Comparison of ENCODE assay signal across 20 mouse cellular contexts in the genomic region with DNA sequence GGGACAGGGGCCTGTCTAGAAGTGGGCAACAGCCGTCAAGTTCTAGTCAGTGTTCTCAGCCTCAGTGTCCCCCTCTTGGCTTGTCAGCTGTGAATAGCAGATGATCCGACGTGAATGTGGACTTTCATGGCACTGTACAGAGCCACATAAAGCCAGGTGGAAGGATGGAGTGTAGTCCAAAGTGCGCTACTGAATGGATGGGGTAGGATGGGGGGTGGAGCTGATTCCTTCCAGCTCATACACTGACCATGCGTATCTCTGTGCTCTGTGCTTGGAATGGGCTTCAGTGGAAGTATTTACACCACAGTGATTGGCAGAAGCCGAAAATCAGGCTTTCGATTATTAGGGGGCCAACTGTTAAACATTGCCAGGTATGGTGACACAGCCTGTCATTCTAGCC. TPM values are rescaled to one million over a fixed set of nuclear protein-coding genes. Genes with fewer than 3 reads are reported as not detected.
A peak's percentile ranks its signal among the peaks of the same experiment; 100 is the strongest.
DNase-seq lines count a peak whose midpoint lies in the region; ATAC-seq and TF ChIP-seq lines count a peak whose summit lies in the region.
"Had no signal": no experiment of that assay in that cellular context is flagged by ENCODE, and none has a peak within 500 bp of the region (broad histone marks: within the 10 kb centered on the region; RNA-seq: fewer than 3 reads in every experiment).

No protein-coding gene starts in this region.

- no peak overlapping the region for H3K4me2 ChIP-seq in limb, embryonic 12.5 days
- H3K4me2 ChIP-seq in intestine, embryonic 14.5 days (ENCODE audit: low read length) = no peak overlapping the region
- no peak overlapping the region for H3K4me2 ChIP-seq in intestine, embryonic 16.5 days (ENCODE audit: low read depth, low read length)
- H3K4me2 ChIP-seq in liver, embryonic 16.5 days (ENCODE audit: low read depth, low read length) = no peak overlapping the region
- H3K4me2 ChIP-seq in forebrain, postnatal 0 days (ENCODE audit: low read depth) = no peak overlapping the region
- H3K4me2 ChIP-seq in hindbrain, embryonic 12.5 days (replicated peaks) = no peak overlapping the region
- H3K4me2 ChIP-seq: embryonic facial prominence, embryonic 13.5 days; forebrain, embryonic 12.5 days; heart, embryonic 12.5 days had no signal

- H3K4me3 ChIP-seq in limb, embryonic 12.5 days (replicated peaks) = no peak overlapping the region
- no peak overlapping the region for H3K4me3 ChIP-seq in limb, embryonic 10.5 days
- H3K4me3 ChIP-seq in intestine, embryonic 14.5 days (ENCODE audit: low read depth, low read length) = no peak overlapping the region
- no peak overlapping the region for H3K4me3 ChIP-seq in intestine, embryonic 16.5 days (ENCODE audit: low read length)
- H3K4me3 ChIP-seq in liver, embryonic 16.5 days (ENCODE audit: low read depth, low read length) = no peak overlapping the region
- no peak overlapping the region for H3K4me3 ChIP-seq in forebrain, postnatal 0 days (ENCODE audit: low read depth, low read length)
- H3K4me3 ChIP-seq in hindbrain, embryonic 12.5 days = no peak overlapping the region
- H3K4me3 ChIP-seq: embryonic facial prominence, embryonic 13.5 days; forebrain, embryonic 12.5 days; heart, embryonic 12.5 days had no signal

- no peak overlapping the region for H3K9ac ChIP-seq in limb, embryonic 12.5 days (replicated peaks)
- no peak overlapping the region for H3K9ac ChIP-seq in intestine, embryonic 14.5 days (ENCODE audit: low read length)
- H3K9ac ChIP-seq in intestine, embryonic 16.5 days (ENCODE audit: low read depth, low read length) = no peak overlapping the region
- H3K9ac ChIP-seq in liver, embryonic 16.5 days (ENCODE audit: low read depth, low read length) = no peak overlapping the region
- H3K9ac ChIP-seq in forebrain, postnatal 0 days = no peak overlapping the region
- no peak overlapping the region for H3K9ac ChIP-seq in hindbrain, embryonic 12.5 days
- H3K9ac ChIP-seq: embryonic facial prominence, embryonic 13.5 days; forebrain, embryonic 12.5 days; heart, embryonic 12.5 days had no signal

- H3K4me1 ChIP-seq in limb, embryonic 12.5 days (replicated peaks) = peaks cover 29% of the 10 kb centered on the region
- H3K4me1 ChIP-seq in limb, embryonic 10.5 days = peaks cover 8% of the 10 kb centered on the region
- peaks cover 8% of the 10 kb centered on the region; the same call in 1 of the 2 replicates for H3K4me1 ChIP-seq in intestine, embryonic 14.5 days (replicated peaks; ENCODE audit: control insufficient read depth, insufficient read depth, low read length)
- H3K4me1 ChIP-seq in intestine, embryonic 16.5 days (ENCODE audit: control insufficient read depth, insufficient read depth, low read length) = peaks cover 7% of the 10 kb centered on the region
- H3K4me1 ChIP-seq in liver, embryonic 16.5 days (ENCODE audit: control insufficient read depth, low read depth, low read length) = no peaks in the 10 kb centered on the region; the same call in 1 of the 2 replicates
- no peaks in the 10 kb centered on the region for H3K4me1 ChIP-seq in forebrain, postnatal 0 days (ENCODE audit: insufficient read depth)
- peaks cover 4% of the 10 kb centered on the region for H3K4me1 ChIP-seq in hindbrain, embryonic 12.5 days

- no peak for TF ChIP-seq CTCF in forebrain, postnatal 0 days (IDR thresholded peaks at IDR 0.05; ENCODE audit: low read depth)

- WGBS in limb, embryonic 12.5 days = 89% methylated on average over 7 of the region's 7 CpGs
- WGBS in limb, embryonic 10.5 days = 94% methylated on average over 7 of the region's 7 CpGs
- WGBS in intestine, embryonic 14.5 days = 91% methylated on average over 7 of the region's 7 CpGs
- WGBS in intestine, embryonic 16.5 days = 87% methylated on average over 7 of the region's 7 CpGs
- 58% methylated on average over 7 of the region's 7 CpGs for WGBS in liver, embryonic 16.5 days (ENCODE audit: insufficient replicate concordance)
- WGBS in forebrain, postnatal 0 days = 95% methylated on average over 7 of the region's 7 CpGs
- WGBS in hindbrain, embryonic 12.5 days = 86% methylated on average over 7 of the region's 7 CpGs

- no peak for DNase-seq in limb, embryonic 10.5 days (ENCODE audit: low spot score)
- DNase-seq in intestine, embryonic 14.5 days (ENCODE audit: low spot score) = no peak
- no peak for DNase-seq in forebrain, postnatal 0 days
- DNase-seq: adrenal gland, postnatal 14 days; cerebellum, adult 11-12 months; cerebellum, adult 9-11 months; cerebellum, postnatal 36 days; gastrocnemius, postnatal 25 days; heart, postnatal 36 days had no signal

- H3K36me3 ChIP-seq in limb, embryonic 12.5 days = no peaks in the 10 kb centered on the region
- no peaks in the 10 kb centered on the region for H3K36me3 ChIP-seq in limb, embryonic 10.5 days
- H3K36me3 ChIP-seq in intestine, embryonic 14.5 days (ENCODE audit: control insufficient read depth, insufficient read depth, low read length) = no peaks in the 10 kb centered on the region
- H3K36me3 ChIP-seq in intestine, embryonic 16.5 days (ENCODE audit: control insufficient read depth, insufficient read depth, low read length) = no peaks in the 10 kb centered on the region
- no peaks in the 10 kb centered on the region for H3K36me3 ChIP-seq in liver, embryonic 16.5 days (ENCODE audit: control insufficient read depth, insufficient read depth)
- no peaks in the 10 kb centered on the region for H3K36me3 ChIP-seq in forebrain, postnatal 0 days (ENCODE audit: insufficient read depth)
- H3K36me3 ChIP-seq in hindbrain, embryonic 12.5 days = no peaks in the 10 kb centered on the region
- H3K36me3 ChIP-seq: embryonic facial prominence, embryonic 13.5 days; forebrain, embryonic 12.5 days; heart, embryonic 12.5 days had no signal

- H3K9me3 ChIP-seq in limb, embryonic 12.5 days = no peaks in the 10 kb centered on the region
- no peaks in the 10 kb centered on the region for H3K9me3 ChIP-seq in limb, embryonic 10.5 days (replicated peaks)
- H3K9me3 ChIP-seq in intestine, embryonic 14.5 days (ENCODE audit: control insufficient read depth, low read length) = no peaks in the 10 kb centered on the region
- H3K9me3 ChIP-seq in intestine, embryonic 16.5 days (ENCODE audit: control insufficient read depth, low read length) = no peaks in the 10 kb centered on the region
- no peaks in the 10 kb centered on the region for H3K9me3 ChIP-seq in liver, embryonic 16.5 days (replicated peaks; ENCODE audit: control insufficient read depth, low read length)
- H3K9me3 ChIP-seq in forebrain, postnatal 0 days (ENCODE audit: low read length) = no peaks in the 10 kb centered on the region
- H3K9me3 ChIP-seq in hindbrain, embryonic 12.5 days (replicated peaks) = no peaks in the 10 kb centered on the region
- H3K9me3 ChIP-seq: embryonic facial prominence, embryonic 13.5 days; forebrain, embryonic 12.5 days had no signal

- no peak overlapping the region for H3K27ac ChIP-seq in limb, embryonic 12.5 days
- no peak overlapping the region for H3K27ac ChIP-seq in limb, embryonic 10.5 days
- H3K27ac ChIP-seq in intestine, embryonic 14.5 days (ENCODE audit: low read depth) = no peak overlapping the region
- H3K27ac ChIP-seq in intestine, embryonic 16.5 days (ENCODE audit: low read length) = no peak overlapping the region
- H3K27ac ChIP-seq in liver, embryonic 16.5 days (ENCODE audit: low read length) = no peak overlapping the region
- H3K27ac ChIP-seq in forebrain, postnatal 0 days (ENCODE audit: low read depth, low read length) = no peak overlapping the region
- no peak overlapping the region for H3K27ac ChIP-seq in hindbrain, embryonic 12.5 days
- H3K27ac ChIP-seq: embryonic facial prominence, embryonic 13.5 days; forebrain, embryonic 12.5 days had no signal

- peak; percentile 38; the same call in 1 of the 2 replicates for ATAC-seq in limb, embryonic 12.5 days (ENCODE audit: insufficient number of reproducible peaks, insufficient read depth, low FRiP score, low TSS enrichment, low read depth)
- ATAC-seq in intestine, embryonic 14.5 days (replicated peaks; ENCODE audit: low FRiP score, low TSS enrichment, low read depth) = 0 out of 2 replicates have a peak, but pooled peaks have one; percentile 13
- peak; percentile 62 for ATAC-seq in intestine, embryonic 16.5 days
- ATAC-seq in liver, embryonic 16.5 days (ENCODE audit: low read depth) = peak; percentile 65
- ATAC-seq in forebrain, postnatal 0 days = no peak
- ATAC-seq in hindbrain, embryonic 12.5 days (ENCODE audit: low FRiP score) = no peak
- ATAC-seq: activated CD4-positive, CD25-positive, alpha-beta regulatory T cell, adult 4 months; forebrain, embryonic 16.5 days; Patski had no signal

- no peaks in the 10 kb centered on the region for H3K27me3 ChIP-seq in limb, embryonic 12.5 days
- no peaks in the 10 kb centered on the region for H3K27me3 ChIP-seq in limb, embryonic 10.5 days (ENCODE audit: low read depth, poor library complexity, severe bottlenecking)
- H3K27me3 ChIP-seq in intestine, embryonic 14.5 days (replicated peaks; ENCODE audit: control insufficient read depth, insufficient read depth, low read length) = no peaks in the 10 kb centered on the region
- no peaks in the 10 kb centered on the region for H3K27me3 ChIP-seq in intestine, embryonic 16.5 days (replicated peaks; ENCODE audit: control insufficient read depth, insufficient read depth, low read length)
- H3K27me3 ChIP-seq in liver, embryonic 16.5 days (ENCODE audit: control insufficient read depth, insufficient read depth, low read depth, low read length) = no peaks in the 10 kb centered on the region
- no peaks in the 10 kb centered on the region for H3K27me3 ChIP-seq in forebrain, postnatal 0 days (ENCODE audit: insufficient read depth, low read length)
- H3K27me3 ChIP-seq in hindbrain, embryonic 12.5 days = no peaks in the 10 kb centered on the region
- H3K27me3 ChIP-seq: CH12.LX; embryonic facial prominence, embryonic 13.5 days; forebrain, embryonic 12.5 days; Patski had no signal

RNA-seq across cellular contexts. Expression of gene Bcar3, which starts 45.0 kb away (rescaled TPM):
- 6.9 and 7.6 TPM in 2 replicates for polyA plus RNA-seq in limb, embryonic 12.5 days (2016; fragmentation: Nextera tagmentation; extraction: Ambion mirVana)
- polyA plus RNA-seq in limb, embryonic 10.5 days (2016; fragmentation: Nextera tagmentation; extraction: Ambion mirVana) = 5.2 and 5.6 TPM in 2 replicates
- 23.0 and 24.0 TPM in 2 replicates for polyA plus RNA-seq in intestine, embryonic 14.5 days (2014; fragmentation: Nextera tagmentation; extraction: Ambion mirVana)
- polyA plus RNA-seq in intestine, embryonic 16.5 days (2015; fragmentation: Nextera tagmentation; extraction: Ambion mirVana) = 23.7 and 27.2 TPM in 2 replicates
- polyA plus RNA-seq in liver, embryonic 16.5 days (2015; fragmentation: Nextera tagmentation; extraction: Ambion mirVana) = 6.0 and 7.2 TPM in 2 replicates
- total RNA-seq in forebrain, postnatal 0 days (2014; rRNA removed) = 9.5 and 11.4 TPM in 2 replicates
- 6.4 and 7.3 TPM in 2 replicates for polyA plus RNA-seq in forebrain, postnatal 0 days (2015; fragmentation: Nextera tagmentation; extraction: Ambion mirVana)
- polyA plus RNA-seq in hindbrain, embryonic 12.5 days (2016; fragmentation: Nextera tagmentation; extraction: Ambion mirVana) = 8.1 and 8.8 TPM in 2 replicates

Comparison
In these comparisons a context has a peak if more than half of its experiments do, and no peak if none do; other contexts are left out.
1. ATAC-seq: peak in limb, embryonic 12.5 days (single experiment), intestine, embryonic 14.5 days (single experiment), intestine, embryonic 16.5 days (single experiment) and liver, embryonic 16.5 days (single experiment); none in forebrain, postnatal 0 days (single experiment) and hindbrain, embryonic 12.5 days (single experiment).